Mouse (Mus musculus): Measurements from ENCODE around the gene Tcta.

DNA sequence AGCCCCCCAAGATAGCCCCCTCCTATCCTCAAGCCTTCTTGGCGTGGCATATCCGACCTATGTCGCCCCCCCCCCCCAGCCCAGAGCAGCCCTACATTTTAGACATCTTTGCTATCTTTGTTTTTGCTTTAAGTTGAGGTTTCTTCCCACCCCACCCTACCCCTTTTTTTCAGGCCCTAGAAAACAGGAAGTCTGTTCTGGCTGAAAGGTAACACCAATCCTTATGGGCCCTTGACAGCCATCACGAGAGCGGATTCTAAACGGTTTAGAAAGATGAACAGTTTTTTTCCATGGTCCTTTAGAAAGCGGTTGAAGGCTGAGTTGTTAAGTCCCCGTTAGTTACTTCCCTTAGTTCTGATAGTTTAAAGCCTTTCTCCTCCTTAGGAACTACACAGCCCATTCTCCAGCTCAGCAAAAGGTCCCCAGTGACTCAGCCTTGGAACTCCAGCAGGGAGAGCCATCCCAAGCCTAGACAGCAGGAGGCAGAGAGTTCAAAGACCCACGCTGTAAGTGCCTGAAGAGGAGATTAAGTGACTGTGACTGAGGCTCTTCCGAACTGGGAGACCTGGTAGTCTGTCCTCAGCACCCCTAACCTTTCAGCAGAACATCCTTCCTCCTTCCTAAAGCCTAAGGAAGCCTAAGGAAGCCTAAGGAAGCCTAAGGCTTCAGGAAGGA lies 39.6 kb downstream of the Tcta start:
- TF ChIP-seq CTCF (conservative IDR thresholded peaks at IDR 0.05 in 1 of 2, IDR thresholded peaks at IDR 0.05 in 1 of 2; ENCODE audit: low read depth in 2 of 2, low read length in 2 of 2) (no peak), NRF1 (IDR thresholded peaks at IDR 0.05; ENCODE audit: low read depth, low read length) (no peak), ETS1 (conservative IDR thresholded peaks at IDR 0.05; ENCODE audit: low read depth, low read length) (no peak; the same call in 1 of the 2 replicates), MXI1 (IDR thresholded peaks at IDR 0.05; ENCODE audit: low read depth, low read length) (no peak), HCFC1 (IDR thresholded peaks at IDR 0.05; ENCODE audit: low read depth, low read length) (no peak), POLR2A (IDR thresholded peaks at IDR 0.05; ENCODE audit: low read depth, low read length) (no peak), JUND (conservative IDR thresholded peaks at IDR 0.05; ENCODE audit: low read depth, low read length) (no peak), EP300 (IDR thresholded peaks at IDR 0.05; ENCODE audit: low read length) (no peak), USF1 (IDR thresholded peaks at IDR 0.05; ENCODE audit: low read depth, low read length) (no peak)
